Mouse (Mus musculus) lung, adult 2 months (tissue): ENCODE data around the gene Wbp1.

Source experiments
- CTCF ChIP-seq: fragments of 200-500 bp; IDR thresholded peaks from 2 replicates; pipeline ENCODE4 v1.5.1; 2011; ENCODE audit warnings: mild to moderate bottlenecking, low read length, control low read depth; ENCODE audit not compliant: insufficient read depth
- POLR2A ChIP-seq: fragments of 200-500 bp; IDR thresholded peaks from 2 replicates; pipeline ENCODE4 v1.6.1; 2011; ENCODE audit warnings: low read depth, mild to moderate bottlenecking, control low read depth, low read length, borderline replicate concordance; ENCODE audit errors: extremely low read depth

- no peak for TF ChIP-seq CTCF
- no peak for TF ChIP-seq POLR2A
Measured at GRCm38 (mm10) chr6:83169872-83170271, 48.5 kb upstream of the Wbp1 start.
